Mouse (Mus musculus): Measurements from ENCODE around the gene Inpp4b. TPM values are rescaled to one million over a fixed set of nuclear protein-coding genes. Genes with fewer than 3 reads are reported as not detected.
A peak's percentile ranks its signal among the peaks of the same experiment; 100 is the strongest.
"Not testable (repeated sequence)": the region's sequence is repeated elsewhere in the genome, so short reads cannot be mapped to it uniquely, and the experiment has no call there.

Gene Inpp4b
- polyA plus RNA-seq, 1 experiment from 2014 or later: 9.1 TPM

DNA sequence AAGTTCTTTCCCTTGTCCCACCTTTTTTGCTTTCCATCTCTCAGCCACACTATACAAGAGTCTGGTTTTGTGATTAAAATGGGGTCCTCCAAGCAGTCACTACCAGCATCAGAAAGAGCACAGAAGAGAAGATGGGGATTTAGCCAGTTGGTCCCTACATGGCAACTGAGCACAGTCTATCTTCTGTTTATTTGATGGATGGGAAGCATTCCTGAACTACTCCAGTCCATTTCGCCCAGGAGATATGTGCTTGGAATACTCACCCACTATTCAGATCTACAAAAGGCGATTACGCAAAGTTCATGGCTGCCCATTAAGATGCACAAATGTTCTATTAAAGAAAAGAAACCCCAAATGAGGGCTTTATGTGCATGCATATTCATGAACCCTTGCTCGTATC is 661.8 kb downstream of the Inpp4b start:
- no peak for TF ChIP-seq CTCF (IDR thresholded peaks at IDR 0.05; ENCODE audit: low read depth)
- Histone ChIP-seq H3K4me3 (replicated peaks; ENCODE audit: low read depth, low read length) (no peak overlapping the region), H3K27ac (no peak overlapping the region), H3K4me2 (ENCODE audit: low read length) (no peak overlapping the region), H3K4me1 (replicated peaks; ENCODE audit: insufficient read depth, low read length) (no peaks in the 10 kb centered on the region), H3K9me3 (replicated peaks; ENCODE audit: low read length) (no peaks in the 10 kb centered on the region), H3K36me3 (ENCODE audit: insufficient read depth, low read length) (no peaks in the 10 kb centered on the region), H3K9ac (ENCODE audit: low read depth, low read length) (no peak overlapping the region), H3K27me3 (ENCODE audit: insufficient read depth, low read length) (no peaks in the 10 kb centered on the region)
- DNase-seq (ENCODE audit: low spot score) (no peak), ATAC-seq (replicated peaks; ENCODE audit: low FRiP score, low read depth) (no peak)
- 93% methylated on average over 4 of the region's 4 CpGs for WGBS

DNA sequence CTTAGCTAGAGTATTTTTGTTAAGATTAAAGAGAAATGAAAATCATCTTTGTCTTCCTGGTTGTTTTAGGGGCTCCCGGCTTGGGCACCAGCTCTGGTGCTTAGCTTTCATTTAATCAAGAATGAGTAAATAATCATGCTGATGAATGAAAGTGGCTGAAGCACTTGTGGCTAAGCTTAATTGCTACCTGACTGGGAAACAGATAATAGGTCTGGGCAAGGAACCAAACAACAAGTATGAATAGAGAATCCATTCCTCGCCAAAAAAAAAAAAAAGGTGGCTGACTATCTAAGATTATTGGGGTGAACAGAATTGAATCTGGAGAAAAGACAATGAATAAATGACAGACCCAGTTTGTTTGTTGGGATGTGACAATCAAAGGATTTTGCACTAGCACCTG is 663.1 kb downstream of the Inpp4b start:
- Histone ChIP-seq H3K27ac (no peak overlapping the region), H3K9me3 (replicated peaks; ENCODE audit: low read length) (no peaks in the 10 kb centered on the region), H3K9ac (ENCODE audit: low read depth, low read length) (no peak overlapping the region), H3K36me3 (ENCODE audit: insufficient read depth, low read length) (no peaks in the 10 kb centered on the region), H3K4me2 (ENCODE audit: low read length) (no peak overlapping the region), H3K4me1 (replicated peaks; ENCODE audit: insufficient read depth, low read length) (no peaks in the 10 kb centered on the region), H3K4me3 (replicated peaks; ENCODE audit: low read depth, low read length) (no peak overlapping the region), H3K27me3 (ENCODE audit: insufficient read depth, low read length) (no peaks in the 10 kb centered on the region)
- no peak for DNase-seq (ENCODE audit: low spot score)
- TF ChIP-seq CTCF (IDR thresholded peaks at IDR 0.05; ENCODE audit: low read depth): no peak
- WGBS: 70% methylated on average over 2 of the region's 2 CpGs
- no peak for ATAC-seq (replicated peaks; ENCODE audit: low FRiP score, low read depth)

DNA sequence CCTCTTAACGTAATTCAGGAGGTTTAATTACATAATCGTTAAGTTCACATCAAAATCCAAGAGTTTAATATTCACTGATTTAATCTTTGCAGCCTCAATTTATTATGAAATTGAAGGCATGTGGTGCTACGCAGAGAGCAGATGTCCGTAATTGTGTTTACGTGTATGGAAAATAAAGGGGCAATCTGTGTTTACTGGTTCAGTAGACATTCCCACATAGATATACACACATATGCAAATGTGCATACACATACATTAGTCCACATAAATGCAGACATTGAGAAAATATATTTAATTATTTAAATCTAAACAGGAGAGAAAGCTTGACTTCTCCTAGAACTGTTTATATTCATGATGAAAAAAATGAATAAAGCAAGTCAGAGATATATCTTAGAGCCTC is 675.4 kb downstream of the Inpp4b start:
- TF ChIP-seq CTCF (IDR thresholded peaks at IDR 0.05; ENCODE audit: low read depth): no peak
- Histone ChIP-seq H3K27me3 (ENCODE audit: insufficient read depth, low read length) (no peaks in the 10 kb centered on the region), H3K4me1 (replicated peaks; ENCODE audit: insufficient read depth, low read length) (no peaks in the 10 kb centered on the region), H3K4me2 (ENCODE audit: low read length) (no peak overlapping the region), H3K36me3 (ENCODE audit: insufficient read depth, low read length) (no peaks in the 10 kb centered on the region), H3K4me3 (replicated peaks; ENCODE audit: low read depth, low read length) (no peak overlapping the region), H3K27ac (no peak overlapping the region), H3K9ac (ENCODE audit: low read depth, low read length) (no peak overlapping the region), H3K9me3 (replicated peaks; ENCODE audit: low read length) (no peaks in the 10 kb centered on the region)
- WGBS: 81% methylated on average over 5 of the region's 5 CpGs
- DNase-seq (ENCODE audit: low spot score): no peak
- no peak for ATAC-seq (replicated peaks; ENCODE audit: low FRiP score, low read depth)

DNA sequence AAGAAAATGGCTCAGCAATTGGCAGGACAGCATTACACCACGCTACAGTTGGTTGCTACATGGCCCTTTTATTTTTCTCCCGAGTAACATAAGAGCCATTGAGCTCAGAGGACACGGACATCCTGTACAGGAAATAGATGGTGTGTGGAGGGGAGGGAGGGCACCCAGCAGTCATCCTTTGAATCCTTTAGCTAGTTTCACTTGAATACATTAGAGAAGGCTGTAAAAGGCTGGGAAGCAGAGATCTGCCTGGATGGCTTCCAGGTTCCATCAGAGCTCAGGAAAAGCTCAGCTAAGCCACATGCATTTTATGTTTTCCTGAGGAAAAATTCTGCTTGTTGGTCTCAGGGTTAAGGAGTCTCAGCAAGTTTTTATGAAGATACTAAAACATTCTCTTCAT is 685.0 kb downstream of the Inpp4b start:
- Histone ChIP-seq H3K9me3 (replicated peaks; ENCODE audit: low read length) (no peaks in the 10 kb centered on the region), H3K4me1 (replicated peaks; ENCODE audit: insufficient read depth, low read length) (0 out of 2 replicates have a peak, but pooled peaks cover 3% of the 10 kb centered on the region), H3K27me3 (ENCODE audit: insufficient read depth, low read length) (no peaks in the 10 kb centered on the region), H3K4me2 (ENCODE audit: low read length) (no peak overlapping the region), H3K9ac (ENCODE audit: low read depth, low read length) (no peak overlapping the region), H3K27ac (no peak overlapping the region), H3K4me3 (replicated peaks; ENCODE audit: low read depth, low read length) (no peak overlapping the region), H3K36me3 (ENCODE audit: insufficient read depth, low read length) (no peaks in the 10 kb centered on the region)
- peak; percentile 73 for DNase-seq (ENCODE audit: low spot score)
- no peak for ATAC-seq (replicated peaks; ENCODE audit: low FRiP score, low read depth)
- WGBS: 29% methylated on average over 3 of the region's 3 CpGs
- no peak for TF ChIP-seq CTCF (IDR thresholded peaks at IDR 0.05; ENCODE audit: low read depth)

DNA sequence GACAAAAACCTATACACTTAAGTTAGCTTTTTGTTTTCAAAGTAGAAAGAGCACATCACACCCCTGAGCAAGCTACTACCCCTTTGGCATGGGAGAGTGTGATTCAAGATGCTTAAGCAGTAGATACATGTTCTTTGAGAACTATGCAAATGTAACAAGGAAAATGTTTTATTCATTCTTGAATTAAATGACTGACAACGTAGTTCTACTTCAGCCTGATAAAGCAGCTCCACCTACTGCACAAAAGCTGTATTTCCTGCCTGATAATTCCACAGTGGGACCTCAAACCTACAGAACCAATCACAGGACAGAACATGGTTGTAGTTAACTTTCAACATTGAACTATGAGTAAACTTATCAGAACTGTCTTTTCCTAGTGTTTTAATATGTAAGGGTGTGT is 686.5 kb downstream of the Inpp4b start:
- ATAC-seq (replicated peaks; ENCODE audit: low FRiP score, low read depth): no peak
- H3K4me3 ChIP-seq (replicated peaks; ENCODE audit: low read depth, low read length): no peak overlapping the region
- DNase-seq (ENCODE audit: low spot score): peak; percentile 58
- TF ChIP-seq CTCF (IDR thresholded peaks at IDR 0.05; ENCODE audit: low read depth): peak; percentile 86
- H3K27ac ChIP-seq: no peak overlapping the region
- H3K9me3 ChIP-seq (replicated peaks; ENCODE audit: low read length): no peaks in the 10 kb centered on the region
- WGBS: 22% methylated on average over 1 of the region's 1 CpGs
- H3K4me1 ChIP-seq (replicated peaks; ENCODE audit: insufficient read depth, low read length): 0 out of 2 replicates have a peak, but pooled peaks cover 3% of the 10 kb centered on the region
- H3K27me3 ChIP-seq (ENCODE audit: insufficient read depth, low read length): no peaks in the 10 kb centered on the region
- no peak overlapping the region for H3K4me2 ChIP-seq (ENCODE audit: low read length)
- H3K9ac ChIP-seq (ENCODE audit: low read depth, low read length): no peak overlapping the region
- no peaks in the 10 kb centered on the region for H3K36me3 ChIP-seq (ENCODE audit: insufficient read depth, low read length)

DNA sequence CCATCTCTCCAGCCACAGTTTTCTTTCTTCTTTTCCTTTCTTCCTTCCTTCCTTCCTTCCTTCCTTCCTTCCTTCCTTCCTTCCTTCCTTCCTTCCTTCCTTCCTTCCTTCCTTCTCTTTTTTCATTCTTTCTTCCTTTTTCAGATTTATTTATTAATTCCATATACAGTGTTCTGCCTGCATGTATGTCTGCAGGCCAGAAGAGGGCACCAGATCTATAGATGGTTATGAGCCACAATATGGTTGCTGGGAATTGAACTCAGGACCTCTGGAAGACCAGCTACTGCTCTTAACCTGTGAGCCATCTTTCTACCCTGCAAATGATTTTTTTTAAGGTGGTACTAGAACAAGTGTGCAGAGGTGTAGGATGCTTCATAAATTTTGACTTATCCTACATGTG is 689.7 kb downstream of the Inpp4b start:
- peak; percentile 63 for TF ChIP-seq CTCF (IDR thresholded peaks at IDR 0.05; ENCODE audit: low read depth)
- not testable (repeated sequence) for H3K4me3 ChIP-seq (replicated peaks; ENCODE audit: low read depth, low read length); H3K36me3 ChIP-seq (ENCODE audit: insufficient read depth, low read length); H3K27ac ChIP-seq; DNase-seq (ENCODE audit: low spot score); H3K4me1 ChIP-seq (replicated peaks; ENCODE audit: insufficient read depth, low read length); ATAC-seq (replicated peaks; ENCODE audit: low FRiP score, low read depth); H3K9me3 ChIP-seq (replicated peaks; ENCODE audit: low read length); H3K4me2 ChIP-seq (ENCODE audit: low read length); H3K9ac ChIP-seq (ENCODE audit: low read depth, low read length); H3K27me3 ChIP-seq (ENCODE audit: insufficient read depth, low read length)

DNA sequence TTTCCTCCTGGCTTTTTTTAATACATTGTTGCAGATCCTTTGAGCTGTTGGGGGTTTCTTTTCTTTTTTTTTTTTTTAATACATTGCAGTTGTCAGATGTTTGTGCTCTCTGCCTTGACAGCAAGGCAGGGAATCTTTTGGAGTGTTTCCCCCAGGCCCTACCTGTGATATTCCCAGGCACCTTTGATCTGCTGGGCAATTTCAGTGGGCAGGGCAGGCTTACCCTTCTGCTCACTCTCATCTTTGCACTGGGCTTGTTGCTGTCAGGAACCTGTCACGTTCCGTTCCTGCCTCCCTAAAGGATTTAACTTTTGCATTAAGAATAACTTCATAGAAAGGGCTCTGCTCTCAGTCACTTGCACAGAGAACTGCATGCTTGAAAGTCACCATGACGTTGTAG is 711.7 kb downstream of the Inpp4b start:
- no peak for ATAC-seq (replicated peaks; ENCODE audit: low FRiP score, low read depth)
- no peak for DNase-seq (ENCODE audit: low spot score)
- no peak for TF ChIP-seq CTCF (IDR thresholded peaks at IDR 0.05; ENCODE audit: low read depth)

More for the DNA sequence above, 711.7 kb downstream of the Inpp4b start:
- WGBS: 84% methylated on average over 3 of the region's 3 CpGs
- Histone ChIP-seq H3K9me3 (replicated peaks; ENCODE audit: low read length) (no peaks in the 10 kb centered on the region), H3K4me2 (ENCODE audit: low read length) (no peak overlapping the region), H3K36me3 (ENCODE audit: insufficient read depth, low read length) (no peaks in the 10 kb centered on the region), H3K9ac (ENCODE audit: low read depth, low read length) (no peak overlapping the region), H3K27me3 (ENCODE audit: insufficient read depth, low read length) (no peaks in the 10 kb centered on the region), H3K4me3 (replicated peaks; ENCODE audit: low read depth, low read length) (no peak overlapping the region), H3K27ac (no peak overlapping the region), H3K4me1 (replicated peaks; ENCODE audit: insufficient read depth, low read length) (no peaks in the 10 kb centered on the region)
